Mouse (Mus musculus): Measurements from ENCODE around the gene 6030452D12Rik. TPM values are rescaled to one million over a fixed set of nuclear protein-coding genes. Genes with fewer than 3 reads are reported as not detected.

6030452D12Rik gene
- polyA plus RNA-seq, 1 experiment = not detected

GRCm38 (mm10) chr8:106543043-106543442 is 42.7 kb downstream of the 6030452D12Rik start:
- TF ChIP-seq MYOG (IDR thresholded peaks at IDR 0.05; ENCODE audit: control insufficient read depth, extremely low read depth, insufficient read length) = no peak
- Histone ChIP-seq H3K79me3 (ENCODE audit: low read depth) (no peaks in the 10 kb centered on the region), H3ac (ENCODE audit: control insufficient read depth, insufficient read length, low read depth) (no peak overlapping the region), H3K36me3 (ENCODE audit: control insufficient read depth, insufficient read depth) (no peaks in the 10 kb centered on the region), H3K79me2 (ENCODE audit: control insufficient read depth, insufficient read depth) (no peaks in the 10 kb centered on the region), H3K4me3 (ENCODE audit: insufficient read depth, poor library complexity, severe bottlenecking) (no peak overlapping the region), H3K27me3 (ENCODE audit: control insufficient read depth, insufficient read depth, insufficient read length) (no peaks in the 10 kb centered on the region)

GRCm38 (mm10) chr8:106545149-106545548 is 44.8 kb downstream of the 6030452D12Rik start:
- no peak for TF ChIP-seq MYOG (IDR thresholded peaks at IDR 0.05; ENCODE audit: control insufficient read depth, extremely low read depth, insufficient read length)
- no peak for TF ChIP-seq CTCF (IDR thresholded peaks at IDR 0.05; ENCODE audit: control insufficient read depth, insufficient read depth, insufficient read length)
- no peak for TF ChIP-seq MYOD1 (IDR thresholded peaks at IDR 0.05; ENCODE audit: control insufficient read depth, insufficient read length, low read depth)
- TF ChIP-seq USF1 (IDR thresholded peaks at IDR 0.05; ENCODE audit: low read depth) = no peak
- no peak for TF ChIP-seq MAX (IDR thresholded peaks at IDR 0.05)
- TF ChIP-seq FOSL1 (IDR thresholded peaks at IDR 0.05; ENCODE audit: insufficient read depth, low read length, poor library complexity, severe bottlenecking) = no peak
- TF ChIP-seq CEBPB (IDR thresholded peaks at IDR 0.05; ENCODE audit: low read depth) = no peak
- Histone ChIP-seq H3ac (ENCODE audit: control insufficient read depth, insufficient read length, low read depth) (no peak overlapping the region), H3K36me3 (ENCODE audit: control insufficient read depth, insufficient read depth) (no peaks in the 10 kb centered on the region)

GRCm38 (mm10) chr8:106546746-106547145 is 46.4 kb downstream of the 6030452D12Rik start:
- H3K79me3 ChIP-seq (ENCODE audit: low read depth) = no peaks in the 10 kb centered on the region
- TF ChIP-seq CTCF (IDR thresholded peaks at IDR 0.05; ENCODE audit: control insufficient read depth, insufficient read depth, insufficient read length) (no peak), MYOG (IDR thresholded peaks at IDR 0.05; ENCODE audit: control insufficient read depth, extremely low read depth, insufficient read length) (no peak), USF1 (IDR thresholded peaks at IDR 0.05; ENCODE audit: low read depth) (no peak), MAX (IDR thresholded peaks at IDR 0.05) (no peak), FOSL1 (IDR thresholded peaks at IDR 0.05; ENCODE audit: insufficient read depth, low read length, poor library complexity, severe bottlenecking) (no peak), MYOD1 (IDR thresholded peaks at IDR 0.05; ENCODE audit: control insufficient read depth, insufficient read length, low read depth) (no peak), CEBPB (IDR thresholded peaks at IDR 0.05; ENCODE audit: low read depth) (no peak)
- H3K36me3 ChIP-seq (ENCODE audit: control insufficient read depth, insufficient read depth) = no peaks in the 10 kb centered on the region
- no peaks in the 10 kb centered on the region for H3K27me3 ChIP-seq (ENCODE audit: control insufficient read depth, insufficient read depth, insufficient read length)
- no peak overlapping the region for H3ac ChIP-seq (ENCODE audit: control insufficient read depth, insufficient read length, low read depth)
- no peak overlapping the region for H3K4me3 ChIP-seq (ENCODE audit: insufficient read depth, poor library complexity, severe bottlenecking)
- no peaks in the 10 kb centered on the region for H3K79me2 ChIP-seq (ENCODE audit: control insufficient read depth, insufficient read depth)

More at GRCm38 (mm10) chr8:106545149-106545548, 44.8 kb downstream of the 6030452D12Rik start:
- no peak overlapping the region for H3K4me3 ChIP-seq (ENCODE audit: insufficient read depth, poor library complexity, severe bottlenecking)
- no peaks in the 10 kb centered on the region for H3K79me2 ChIP-seq (ENCODE audit: control insufficient read depth, insufficient read depth)
- no peaks in the 10 kb centered on the region for H3K27me3 ChIP-seq (ENCODE audit: control insufficient read depth, insufficient read depth, insufficient read length)
- H3K79me3 ChIP-seq (ENCODE audit: low read depth) = no peaks in the 10 kb centered on the region

GRCm38 (mm10) chr8:106548366-106548936 is 48.1 kb downstream of the 6030452D12Rik start:
- Histone ChIP-seq H3K4me3 (ENCODE audit: insufficient read depth, poor library complexity, severe bottlenecking) (no peak overlapping the region), H3K79me3 (ENCODE audit: low read depth) (no peaks in the 10 kb centered on the region), H3K27me3 (ENCODE audit: control insufficient read depth, insufficient read depth, insufficient read length) (no peaks in the 10 kb centered on the region), H3K36me3 (ENCODE audit: control insufficient read depth, insufficient read depth) (no peaks in the 10 kb centered on the region), H3ac (ENCODE audit: control insufficient read depth, insufficient read length, low read depth) (no peak overlapping the region), H3K79me2 (ENCODE audit: control insufficient read depth, insufficient read depth) (no peaks in the 10 kb centered on the region)
- no peak for TF ChIP-seq MYOG (IDR thresholded peaks at IDR 0.05; ENCODE audit: control insufficient read depth, extremely low read depth, insufficient read length)
- no peak for TF ChIP-seq CTCF (IDR thresholded peaks at IDR 0.05; ENCODE audit: control insufficient read depth, insufficient read depth, insufficient read length)
- TF ChIP-seq MAX (IDR thresholded peaks at IDR 0.05) = no peak
- TF ChIP-seq CEBPB (IDR thresholded peaks at IDR 0.05; ENCODE audit: low read depth) = no peak
- no peak for TF ChIP-seq FOSL1 (IDR thresholded peaks at IDR 0.05; ENCODE audit: insufficient read depth, low read length, poor library complexity, severe bottlenecking)
- TF ChIP-seq USF1 (IDR thresholded peaks at IDR 0.05; ENCODE audit: low read depth) = no peak
- no peak for TF ChIP-seq MYOD1 (IDR thresholded peaks at IDR 0.05; ENCODE audit: control insufficient read depth, insufficient read length, low read depth)

- TF ChIP-seq FOSL1 (IDR thresholded peaks at IDR 0.05; ENCODE audit: insufficient read depth, low read length, poor library complexity, severe bottlenecking) = no peak
- no peak for TF ChIP-seq MYOG (IDR thresholded peaks at IDR 0.05; ENCODE audit: control insufficient read depth, extremely low read depth, insufficient read length)
- no peak for TF ChIP-seq USF1 (IDR thresholded peaks at IDR 0.05; ENCODE audit: low read depth)
- Histone ChIP-seq H3K4me3 (ENCODE audit: insufficient read depth, poor library complexity, severe bottlenecking) (no peak overlapping the region), H3ac (ENCODE audit: control insufficient read depth, insufficient read length, low read depth) (no peak overlapping the region), H3K79me3 (ENCODE audit: low read depth) (no peaks in the 10 kb centered on the region), H3K27me3 (ENCODE audit: control insufficient read depth, insufficient read depth, insufficient read length) (no peaks in the 10 kb centered on the region), H3K36me3 (ENCODE audit: control insufficient read depth, insufficient read depth) (no peaks in the 10 kb centered on the region), H3K79me2 (ENCODE audit: control insufficient read depth, insufficient read depth) (no peaks in the 10 kb centered on the region)
These were observed 50.6 kb downstream of the 6030452D12Rik start for GRCm38 (mm10) chr8:106550906-106551305.

GRCm38 (mm10) chr8:106554011-106554410 is 53.7 kb downstream of the 6030452D12Rik start:
- TF ChIP-seq MYOD1 (IDR thresholded peaks at IDR 0.05; ENCODE audit: control insufficient read depth, insufficient read length, low read depth) (no peak), CEBPB (IDR thresholded peaks at IDR 0.05; ENCODE audit: low read depth) (no peak), CTCF (IDR thresholded peaks at IDR 0.05; ENCODE audit: control insufficient read depth, insufficient read depth, insufficient read length) (no peak)
- Histone ChIP-seq H3K27me3 (ENCODE audit: control insufficient read depth, insufficient read depth, insufficient read length) (no peaks in the 10 kb centered on the region), H3K79me3 (ENCODE audit: low read depth) (no peaks in the 10 kb centered on the region), H3ac (ENCODE audit: control insufficient read depth, insufficient read length, low read depth) (no peak overlapping the region), H3K4me3 (ENCODE audit: insufficient read depth, poor library complexity, severe bottlenecking) (no peak overlapping the region), H3K79me2 (ENCODE audit: control insufficient read depth, insufficient read depth) (no peaks in the 10 kb centered on the region), H3K36me3 (ENCODE audit: control insufficient read depth, insufficient read depth) (no peaks in the 10 kb centered on the region)

Data from C2C12 (cell line).